Mouse (Mus musculus) retina, postnatal 7 days (tissue): Measurements from ENCODE around the gene Arhgef40.
A peak's percentile ranks its signal among the peaks of the same experiment; 100 is the strongest.
"Not testable (repeated sequence)": the region's sequence is repeated elsewhere in the genome, so short reads cannot be mapped to it uniquely, and the experiment has no call there.

Experiments used
- DNase-seq: peaks from one replicate; pipeline ENCODE4 v3.0.0-alpha.2; 2012; ENCODE audit warnings: low read depth, low spot score

Arhgef40 gene

GRCm38 (mm10) chr14:52019051-52019589 is 34.6 kb downstream of the Arhgef40 start:
- no peak for DNase-seq

GRCm38 (mm10) chr14:52019590-52020340 is 35.2 kb downstream of the Arhgef40 start:
- peak; percentile 96 for DNase-seq

GRCm38 (mm10) chr14:52020486-52021137 is 36.1 kb downstream of the Arhgef40 start, which contains the start of gene Zfp219:
Gene Zfp219 (minus strand): TSS chr14:52020733.
- no peak for DNase-seq

GRCm38 (mm10) chr14:52021138-52021529 is 36.6 kb downstream of the Arhgef40 start:
- DNase-seq = no peak

GRCm38 (mm10) chr14:52021568-52022212 is 37.2 kb downstream of the Arhgef40 start:
- DNase-seq = no peak

GRCm38 (mm10) chr14:52022244-52022708 is 37.8 kb downstream of the Arhgef40 start:
- no peak for DNase-seq

- DNase-seq = peak; percentile 75
These were observed 38.4 kb downstream of the Arhgef40 start for GRCm38 (mm10) chr14:52022709-52023459.

- no peak for DNase-seq
These were observed 39.6 kb downstream of the Arhgef40 start for GRCm38 (mm10) chr14:52024133-52024532.

- DNase-seq = no peak
These were observed 41.8 kb downstream of the Arhgef40 start for GRCm38 (mm10) chr14:52026342-52026741.

GRCm38 (mm10) chr14:52035926-52036325 is 51.4 kb downstream of the Arhgef40 start:
- no peak for DNase-seq

- DNase-seq = no peak
These were observed 54.8 kb downstream of the Arhgef40 start for GRCm38 (mm10) chr14:52039332-52039731.

- DNase-seq = not testable (repeated sequence)
These were observed 57.8 kb downstream of the Arhgef40 start, which contains the start of gene Olfr221 for GRCm38 (mm10) chr14:52042359-52042758. Gene Olfr221 (minus strand): TSS chr14:52042459.

- no peak for DNase-seq
These were observed 58.9 kb downstream of the Arhgef40 start for GRCm38 (mm10) chr14:52043446-52043845.

GRCm38 (mm10) chr14:52044901-52045678 is 60.6 kb downstream of the Arhgef40 start:
- peak; percentile 20 for DNase-seq

GRCm38 (mm10) chr14:52045966-52046565 is 61.5 kb downstream of the Arhgef40 start:
- DNase-seq = no peak

GRCm38 (mm10) chr14:52052720-52053119 is 68.2 kb downstream of the Arhgef40 start:
- DNase-seq = not testable (repeated sequence)
